In the genomic region with DNA sequence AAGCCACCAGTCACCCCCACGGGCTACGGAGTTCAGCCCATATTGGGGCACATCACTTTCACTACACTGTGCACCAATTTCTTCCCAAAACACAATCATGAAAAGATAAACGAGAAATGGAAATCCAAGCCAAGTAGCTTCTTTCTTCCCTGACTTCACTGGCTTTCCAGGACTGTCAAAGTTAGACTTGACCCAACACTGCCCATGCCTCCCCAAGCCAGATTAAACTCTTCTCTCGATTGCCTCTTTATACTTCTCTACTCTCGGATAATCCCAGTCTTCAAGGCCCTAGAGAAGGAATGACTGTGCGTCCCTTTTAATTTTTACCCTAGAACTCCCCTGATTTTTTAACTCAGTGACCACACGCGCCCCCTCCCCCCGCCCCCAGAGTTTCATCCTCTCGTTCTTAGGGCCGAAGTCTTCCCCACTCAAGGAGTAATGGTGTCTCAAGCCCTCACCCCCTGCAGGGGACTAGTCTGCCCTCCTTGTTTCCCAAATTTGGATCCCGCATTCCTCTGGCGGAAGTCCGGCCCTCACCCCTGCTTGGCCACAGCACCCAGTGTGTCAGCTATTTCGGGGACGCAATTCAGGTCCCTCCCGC, we compare ENCODE assay signal across 8 mouse cellular contexts. TPM values are rescaled to one million over a fixed set of nuclear protein-coding genes. Genes with fewer than 3 reads are reported as not detected.
DNase-seq lines count a peak whose midpoint lies in the region; ATAC-seq and TF ChIP-seq lines count a peak whose summit lies in the region.

No protein-coding gene starts in this region.

- H3K27ac ChIP-seq in kidney, postnatal 0 days = peak overlapping the region; percentile 73; the same call in 1 of the 2 replicates
- 0 out of 2 replicates have a peak overlapping the region, but pooled peaks have one; percentile 28 for H3K27ac ChIP-seq in embryonic facial prominence, embryonic 11.5 days (replicated peaks; ENCODE audit: low read depth, low read length)
- peak overlapping the region; percentile 81 for H3K27ac ChIP-seq in hindbrain, postnatal 0 days

- peaks cover 29% of the 10 kb centered on the region for H3K36me3 ChIP-seq in kidney, postnatal 0 days (ENCODE audit: insufficient read depth, low read length)
- H3K36me3 ChIP-seq in embryonic facial prominence, embryonic 11.5 days (replicated peaks; ENCODE audit: control insufficient read depth, insufficient read depth, low read depth, low read length) = peaks cover 25% of the 10 kb centered on the region
- peaks cover 25% of the 10 kb centered on the region for H3K36me3 ChIP-seq in hindbrain, postnatal 0 days (ENCODE audit: insufficient read depth, low read length)

- H3K4me2 ChIP-seq in kidney, postnatal 0 days (ENCODE audit: low read length) = peak overlapping the region; percentile 65
- H3K4me2 ChIP-seq in embryonic facial prominence, embryonic 11.5 days (ENCODE audit: low read depth, low read length) = peak overlapping the region; percentile 64
- peak overlapping the region; percentile 75 for H3K4me2 ChIP-seq in hindbrain, postnatal 0 days (ENCODE audit: low read depth, low read length)

- H3K9me3 ChIP-seq in kidney, postnatal 0 days (replicated peaks; ENCODE audit: low read length) = no peaks in the 10 kb centered on the region
- H3K9me3 ChIP-seq in embryonic facial prominence, embryonic 11.5 days (replicated peaks; ENCODE audit: control insufficient read depth, low read length) = no peaks in the 10 kb centered on the region
- no peaks in the 10 kb centered on the region for H3K9me3 ChIP-seq in hindbrain, postnatal 0 days (ENCODE audit: low read length)

- intact Hi-C loops in gastrocnemius, postnatal 14 days (cut with DNase I; ENCODE audit: low total_unique reads) = no loop called here

- H3K4me1 ChIP-seq in kidney, postnatal 0 days (replicated peaks; ENCODE audit: insufficient read depth, low read length) = peaks cover 3% of the 10 kb centered on the region; the same call in 1 of the 2 replicates
- H3K4me1 ChIP-seq in embryonic facial prominence, embryonic 11.5 days (ENCODE audit: control insufficient read depth, insufficient read depth, low read length) = no peaks in the 10 kb centered on the region
- H3K4me1 ChIP-seq in hindbrain, postnatal 0 days (ENCODE audit: insufficient read depth, low read length) = peaks cover 9% of the 10 kb centered on the region; the same call in 1 of the 2 replicates

- peak overlapping the region; percentile 63 for H3K4me3 ChIP-seq in kidney, postnatal 0 days (replicated peaks; ENCODE audit: low read depth, low read length)
- H3K4me3 ChIP-seq in embryonic facial prominence, embryonic 11.5 days (ENCODE audit: low read depth, low read length) = peak overlapping the region; percentile 72
- peak overlapping the region; percentile 68 for H3K4me3 ChIP-seq in hindbrain, postnatal 0 days (ENCODE audit: low read length)

- H3K27me3 ChIP-seq in kidney, postnatal 0 days (ENCODE audit: insufficient read depth, low read length) = no peaks in the 10 kb centered on the region
- no peaks in the 10 kb centered on the region for H3K27me3 ChIP-seq in embryonic facial prominence, embryonic 11.5 days (ENCODE audit: control insufficient read depth, insufficient read depth, low read length)
- no peaks in the 10 kb centered on the region for H3K27me3 ChIP-seq in hindbrain, postnatal 0 days (ENCODE audit: insufficient read depth, low read length)

- ATAC-seq in kidney, postnatal 0 days (replicated peaks; ENCODE audit: low FRiP score, low read depth) = no peak; the same call in 1 of the 2 replicates
- peak; percentile 70; the same call in 1 of the 2 replicates for ATAC-seq in embryonic facial prominence, embryonic 11.5 days (replicated peaks; ENCODE audit: insufficient number of reproducible peaks, low FRiP score, low TSS enrichment, low read depth)
- no peak; the same call in 1 of the 2 replicates for ATAC-seq in hindbrain, postnatal 0 days

- no peak for DNase-seq in kidney, postnatal 0 days (ENCODE audit: low spot score)
- no peak for DNase-seq in kidney, adult 11 months
- DNase-seq in embryonic facial prominence, embryonic 11.5 days (ENCODE audit: low spot score) = no peak
- no peak for DNase-seq in hindbrain, postnatal 0 days (ENCODE audit: low spot score)
- DNase-seq in naive thymus-derived CD4-positive, alpha-beta T cell, adult 2 months (ENCODE audit: low read depth) = peak; percentile 29
- no peak for DNase-seq in frontal cortex, postnatal 25 days (ENCODE audit: low spot score in 2 of 2)
- DNase-seq in T-cell, adult 2 months (ENCODE audit: low spot score) = no peak
- DNase-seq in gastrocnemius, postnatal 14 days = no peak

- peak; percentile 12; the same call in 1 of the 2 replicates for TF ChIP-seq CTCF in kidney, postnatal 0 days (IDR thresholded peaks at IDR 0.05; ENCODE audit: low read depth)
- peak; percentile 24 for TF ChIP-seq CTCF in hindbrain, postnatal 0 days (IDR thresholded peaks at IDR 0.05; ENCODE audit: low read depth)

- WGBS in kidney, postnatal 0 days = 3% methylated on average over 17 of the region's 17 CpGs
- WGBS in embryonic facial prominence, embryonic 11.5 days = 6% methylated on average over 17 of the region's 17 CpGs
- WGBS in hindbrain, postnatal 0 days = 5% methylated on average over 17 of the region's 17 CpGs

- H3K9ac ChIP-seq in kidney, postnatal 0 days (ENCODE audit: low read depth, low read length) = peak overlapping the region; percentile 72
- peak overlapping the region; percentile 76 for H3K9ac ChIP-seq in embryonic facial prominence, embryonic 11.5 days (replicated peaks; ENCODE audit: low read length)
- H3K9ac ChIP-seq in hindbrain, postnatal 0 days (replicated peaks; ENCODE audit: low read length) = peak overlapping the region; percentile 66

RNA-seq across cellular contexts. Expression of gene Prmt5, which starts 0.5 kb away (rescaled TPM):
- polyA plus RNA-seq in kidney, postnatal 0 days (2015; fragmentation: Nextera tagmentation; extraction: Ambion mirVana) = 52.2 and 60.1 TPM in 2 replicates
- polyA plus RNA-seq in embryonic facial prominence, embryonic 11.5 days (2014; fragmentation: Nextera tagmentation; extraction: Ambion mirVana) = 118 and 121 TPM in 2 replicates
- 62.4 and 63.7 TPM in 2 replicates for total RNA-seq in hindbrain, postnatal 0 days (2014; rRNA removed)
- 76.1 and 76.2 TPM in 2 replicates for polyA plus RNA-seq in hindbrain, postnatal 0 days (2015; fragmentation: Nextera tagmentation; extraction: Ambion mirVana)
- 10 to 100 TPM; 27.9 to 28.9 TPM for total RNA-seq in gastrocnemius, postnatal 14 days (2021)

RNA-seq across cellular contexts. Expression of gene Haus4, which starts 37.6 kb away (rescaled TPM):
- 41.6 and 46.4 TPM in 2 replicates for polyA plus RNA-seq in kidney, postnatal 0 days (2015; fragmentation: Nextera tagmentation; extraction: Ambion mirVana)
- polyA plus RNA-seq in embryonic facial prominence, embryonic 11.5 days (2014; fragmentation: Nextera tagmentation; extraction: Ambion mirVana) = 43.4 and 50.2 TPM in 2 replicates
- total RNA-seq in hindbrain, postnatal 0 days (2014; rRNA removed) = 19.1 and 28.9 TPM in 2 replicates
- polyA plus RNA-seq in hindbrain, postnatal 0 days (2015; fragmentation: Nextera tagmentation; extraction: Ambion mirVana) = 21.2 and 23.8 TPM in 2 replicates
- total RNA-seq in gastrocnemius, postnatal 14 days (2021) = 1 to 10 TPM; 5.8 to 6.5 TPM

RNA-seq across cellular contexts. Expression of gene Rem2, which starts 40.9 kb away (rescaled TPM):
- 4.3 and 4.4 TPM in 2 replicates for polyA plus RNA-seq in kidney, postnatal 0 days (2015; fragmentation: Nextera tagmentation; extraction: Ambion mirVana)
- 6.5 and 8.0 TPM in 2 replicates for polyA plus RNA-seq in embryonic facial prominence, embryonic 11.5 days (2014; fragmentation: Nextera tagmentation; extraction: Ambion mirVana)
- 28.1 and 32.8 TPM in 2 replicates for total RNA-seq in hindbrain, postnatal 0 days (2014; rRNA removed)
- polyA plus RNA-seq in hindbrain, postnatal 0 days (2015; fragmentation: Nextera tagmentation; extraction: Ambion mirVana) = 25.2 and 25.3 TPM in 2 replicates
- not detected for total RNA-seq in gastrocnemius, postnatal 14 days (2021)

RNA-seq across cellular contexts. Expression of gene Lrp10, which starts 52.9 kb away (rescaled TPM):
- polyA plus RNA-seq in kidney, postnatal 0 days (2015; fragmentation: Nextera tagmentation; extraction: Ambion mirVana) = 76.5 and 78.4 TPM in 2 replicates
- 13.9 and 16.2 TPM in 2 replicates for polyA plus RNA-seq in embryonic facial prominence, embryonic 11.5 days (2014; fragmentation: Nextera tagmentation; extraction: Ambion mirVana)
- total RNA-seq in hindbrain, postnatal 0 days (2014; rRNA removed) = 57.7 and 62.5 TPM in 2 replicates
- 36.0 and 38.8 TPM in 2 replicates for polyA plus RNA-seq in hindbrain, postnatal 0 days (2015; fragmentation: Nextera tagmentation; extraction: Ambion mirVana)
- total RNA-seq in gastrocnemius, postnatal 14 days (2021) = 10 to 100 TPM; 33.5 to 37.2 TPM

Comparison
In these comparisons a context has a peak if more than half of its experiments do, and no peak if none do; other contexts are left out.
1. H3K27ac ChIP-seq: peak in every context shown above with its lines; median percentile 81 in hindbrain, postnatal 0 days; 73 in kidney, postnatal 0 days; 28 in embryonic facial prominence, embryonic 11.5 days.